Mouse (Mus musculus) stomach, postnatal 0 days (tissue): ENCODE measurements around the gene Map3k12.

ENCODE experiments used
- CTCF ChIP-seq: IDR thresholded peaks from 2 replicates; pipeline ENCODE4 v1.5.1; 2016; ENCODE audit warnings: antibody characterized with exemption, low read depth, mild to moderate bottlenecking, moderate library complexity
- EP300 ChIP-seq: optimal IDR thresholded peaks from 2 replicates; pipeline ENCODE3; 2016; ENCODE audit warnings: antibody characterized with exemption

DNA sequence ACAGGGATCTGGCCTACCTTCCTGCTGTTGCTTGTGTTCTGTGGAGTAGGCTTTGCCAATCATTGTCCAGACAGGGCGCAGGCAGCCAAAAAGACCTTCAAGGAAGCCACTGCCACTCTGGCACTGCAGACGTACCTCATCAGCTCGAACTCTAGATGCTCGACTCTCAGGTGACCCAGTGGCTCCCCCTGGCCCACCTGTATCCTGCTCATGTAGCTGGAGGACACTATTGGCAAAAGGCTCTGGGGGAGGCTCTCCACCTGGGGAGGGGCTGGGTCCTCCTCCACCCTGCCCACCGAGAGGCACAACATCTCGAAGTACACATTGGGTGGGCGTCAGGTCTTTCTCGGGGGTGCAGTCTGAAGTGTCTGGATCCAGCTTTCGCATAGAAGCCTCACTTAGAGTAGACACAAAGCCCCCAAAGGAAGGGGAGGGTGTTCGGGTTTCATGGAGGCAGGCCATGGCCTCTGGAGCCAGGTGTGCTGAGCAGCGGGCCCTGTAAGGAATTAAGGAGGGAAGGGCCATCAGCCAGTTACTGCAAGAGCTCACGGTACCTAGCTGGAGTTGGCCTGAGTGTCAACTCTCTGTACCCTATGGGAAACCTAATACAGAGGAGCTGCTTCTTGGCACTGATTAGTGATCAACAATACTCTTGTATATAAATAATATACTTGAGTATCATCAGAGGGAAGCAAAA is 11.6 kb downstream of the Map3k12 start:
- TF ChIP-seq CTCF (no peak), EP300 (no peak)
